Mouse (Mus musculus): ENCODE results near the gene Agtpbp1.

DNA sequence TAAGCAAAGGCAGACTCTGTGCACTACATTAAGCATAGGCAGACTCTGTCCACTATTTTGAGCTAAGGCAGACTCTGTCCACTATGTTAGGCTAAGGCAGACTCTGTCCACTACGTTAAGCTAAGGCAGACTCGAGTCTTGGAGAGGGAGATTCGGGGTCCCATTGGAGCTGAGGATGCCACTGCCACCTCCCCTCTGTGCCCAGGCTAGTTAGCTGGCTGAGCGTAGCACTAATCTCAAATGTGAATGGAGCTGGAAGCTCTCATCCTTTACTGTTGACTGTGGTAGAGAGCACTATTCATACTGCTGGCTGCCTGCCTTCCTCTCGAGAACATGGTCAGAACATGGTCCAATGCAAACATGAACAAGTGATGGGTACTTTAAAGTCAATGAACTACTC lies 46.4 kb downstream of the Agtpbp1 start:
- TF ChIP-seq POLR2A (IDR thresholded peaks at IDR 0.05; ENCODE audit: insufficient read depth, low read depth, low read length), result no peak
- TF ChIP-seq CTCF (IDR thresholded peaks at IDR 0.05; ENCODE audit: insufficient read depth, low read depth, low read length), result no peak
